Mouse (Mus musculus): Measurements from ENCODE around the gene 4930453N24Rik.

4930453N24Rik gene

DNA sequence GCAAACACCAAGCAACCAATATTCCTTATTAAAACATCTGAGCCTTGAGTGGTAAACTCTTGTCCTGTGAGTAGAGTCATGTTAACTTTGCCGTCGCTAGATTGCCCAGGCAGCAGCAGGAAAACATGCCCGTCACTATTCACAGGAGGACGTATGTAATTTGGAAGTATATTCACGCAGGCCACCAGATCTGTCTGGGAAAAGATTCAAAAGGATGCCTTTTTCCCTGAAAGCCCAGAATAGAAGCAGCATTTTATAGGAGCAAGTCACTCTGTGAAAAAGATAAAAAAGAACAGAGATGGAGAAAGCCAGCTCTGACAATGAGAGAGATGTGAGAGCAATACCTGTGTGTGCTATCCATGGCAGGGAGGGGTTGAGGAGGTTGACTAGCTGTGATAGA, 49.4 kb downstream of the 4930453N24Rik start:
- no peak for DNase-seq (ENCODE audit: low spot score)

DNA sequence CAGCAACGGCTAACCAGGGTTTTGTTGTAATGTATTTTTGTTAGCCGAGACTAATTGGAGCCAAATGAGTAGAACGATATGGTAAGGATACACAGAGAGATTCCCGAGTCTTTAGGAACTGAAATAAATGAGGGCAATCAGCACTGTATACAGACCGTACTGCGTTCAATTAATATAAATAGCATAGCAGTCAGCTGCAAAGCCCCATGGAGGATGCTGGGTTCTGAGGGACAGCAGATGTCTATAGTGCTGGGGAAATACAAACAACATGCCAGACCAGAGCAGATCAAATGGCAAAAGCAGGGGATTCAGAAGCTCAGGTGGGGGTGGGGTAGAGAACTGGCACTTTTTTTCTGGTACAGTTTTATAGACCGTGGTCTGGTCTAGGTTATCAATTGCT, 51.9 kb downstream of the 4930453N24Rik start:
- DNase-seq (ENCODE audit: low spot score), result no peak

- DNase-seq (ENCODE audit: low spot score), result no peak
Observed at GRCm38 (mm10) chr16:64717814-64718213, 53.1 kb downstream of the 4930453N24Rik start.

- DNase-seq (ENCODE audit: low spot score), result peak; percentile 15
Observed at GRCm38 (mm10) chr16:64711816-64712215, 59.1 kb downstream of the 4930453N24Rik start.

Measured in ovary, adult 18-20 months (tissue).